Mouse (Mus musculus) heart, adult 2 months (tissue): ENCODE measurements at regions not wholly inside any gene's neighbourhood (a gene's known extent, or its start where the extent isn't known, plus 50 kb on each side); places are given as distances from the start of the nearest gene placed in this dataset.

Experiments used
- CTCF ChIP-seq: fragments of 200-600 bp; IDR thresholded peaks from 2 replicates; pipeline ENCODE4 v1.8.1; 2022; ENCODE audit warnings: antibody characterized with exemption, mild to moderate bottlenecking, moderate library complexity
- POLR2A ChIP-seq: fragments of 200-500 bp; IDR thresholded peaks from 2 replicates; pipeline ENCODE4 v1.6.1; 2011; ENCODE audit warnings: mild to moderate bottlenecking, low read depth, low read length, control low read depth; ENCODE audit not compliant: insufficient read depth

DNA sequence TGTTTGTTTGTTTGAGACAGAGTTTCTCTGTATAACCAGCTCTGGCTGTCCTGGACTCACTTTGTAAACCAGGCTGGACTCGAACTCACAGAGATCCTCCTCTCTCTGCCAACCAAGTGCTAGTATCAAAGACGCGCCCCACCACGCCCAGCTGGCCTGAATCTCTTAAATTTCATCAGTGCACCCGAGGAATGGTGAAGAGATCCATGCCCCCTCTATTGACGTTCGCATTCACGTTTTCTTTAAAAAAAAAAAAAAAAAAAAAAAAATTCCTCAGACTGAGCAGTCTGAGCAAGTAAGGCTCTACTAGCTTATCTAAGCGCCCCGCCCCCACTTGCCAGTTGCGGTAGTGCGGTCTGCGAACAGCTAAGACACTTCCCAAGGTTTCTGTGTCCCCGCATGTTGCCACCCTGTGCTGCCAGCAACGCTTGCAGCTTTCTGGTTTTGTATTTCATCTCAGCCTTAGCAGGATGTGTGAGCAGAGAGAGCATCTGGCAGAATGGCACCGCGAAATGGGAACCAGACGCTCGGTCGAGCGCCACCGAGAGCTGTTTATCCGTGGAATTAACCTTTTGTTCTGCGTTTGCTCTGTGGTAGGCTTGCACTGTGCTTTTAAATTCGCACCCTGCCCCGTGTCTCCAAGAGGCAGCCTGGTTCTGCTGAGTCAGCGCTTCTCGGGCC lies 225.1 kb upstream of the Hes1 start:
- TF ChIP-seq CTCF (no peak), POLR2A (no peak)
